Mouse (Mus musculus): ENCODE results near the gene Olfr221. TPM values are rescaled to one million over a fixed set of nuclear protein-coding genes. Genes with fewer than 3 reads are reported as not detected.

Gene Olfr221
- polyA plus RNA-seq, 1 experiment from 2014 or later, result not detected

DNA sequence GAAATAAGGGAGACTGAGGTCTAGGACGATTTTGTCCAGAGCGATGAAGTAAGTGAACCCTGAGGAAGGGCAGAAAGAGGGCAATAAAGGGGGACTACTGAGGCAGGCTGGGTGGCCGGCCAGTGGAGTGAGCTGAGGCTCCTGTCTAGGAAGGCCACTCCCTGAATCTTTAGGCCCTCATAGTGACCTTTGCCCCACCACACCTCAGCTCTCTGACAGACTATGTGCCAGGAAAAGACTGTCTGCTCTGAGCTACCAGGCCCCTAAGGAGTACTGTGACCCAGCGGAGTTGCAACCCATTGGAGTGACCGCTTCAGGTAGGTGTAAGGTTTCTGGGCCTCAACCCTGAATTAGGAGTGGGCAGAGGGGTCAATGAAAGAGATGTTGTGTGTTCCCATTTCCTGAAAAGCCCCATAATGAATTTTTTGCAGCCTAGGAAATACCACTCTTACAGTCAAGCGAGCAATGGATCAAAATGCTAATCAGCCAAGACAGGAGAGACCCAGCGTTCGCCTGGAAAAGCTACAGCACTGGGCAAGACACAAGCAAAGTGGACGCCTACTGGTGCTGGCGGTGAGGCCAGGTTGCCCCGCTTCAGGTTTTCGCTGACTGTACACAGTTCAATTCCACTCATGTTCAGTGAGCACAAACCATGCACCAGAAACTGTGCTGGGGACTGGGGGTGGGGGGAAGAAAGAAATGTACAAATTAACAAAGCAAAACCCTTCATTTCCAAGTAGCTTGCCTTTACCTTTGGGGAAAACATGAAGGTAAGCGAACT lies 25.4 kb downstream of the Olfr221 start:
- no peak for DNase-seq (ENCODE audit: low spot score)
- no peak overlapping the region for H3K27ac ChIP-seq
- H3K27me3 ChIP-seq (ENCODE audit: low read depth, poor library complexity, severe bottlenecking), result no peaks in the 10 kb centered on the region
- no peaks in the 10 kb centered on the region for H3K9me3 ChIP-seq (replicated peaks)
- peaks cover 11% of the 10 kb centered on the region for H3K36me3 ChIP-seq
- H3K4me3 ChIP-seq, result no peak overlapping the region
- WGBS, result 79% methylated on average over 13 of the region's 13 CpGs
- H3K4me1 ChIP-seq, result peaks cover 65% of the 10 kb centered on the region

- peak within 1 kb of the TSS; percentile 96 for H3K27ac ChIP-seq
- WGBS, result 49% methylated on average over 6 of the region's 6 CpGs
- H3K27me3 ChIP-seq (ENCODE audit: low read depth, poor library complexity, severe bottlenecking), result no peaks in the 10 kb centered on the region
- DNase-seq (ENCODE audit: low spot score), result no peak
- peaks cover 69% of the 10 kb centered on the region for H3K4me1 ChIP-seq
- H3K9me3 ChIP-seq (replicated peaks), result no peaks in the 10 kb centered on the region
- peak within 1 kb of the TSS; percentile 80 for H3K4me3 ChIP-seq
- H3K36me3 ChIP-seq, result peaks cover 11% of the 10 kb centered on the region
These were observed 26.7 kb downstream of the Olfr221 start, which contains the start of gene Tmem253 for GRCm38 (mm10) chr14:52015445-52016100. Gene Tmem253, plus strand, starts transcription at chr14:52015658.

GRCm38 (mm10) chr14:52014761-52015311 lies 27.4 kb downstream of the Olfr221 start:
- Histone ChIP-seq H3K9me3 (replicated peaks) (no peaks in the 10 kb centered on the region), H3K4me3 (peak overlapping the region; percentile 80), H3K4me1 (peaks cover 75% of the 10 kb centered on the region), H3K27ac (peak overlapping the region; percentile 96), H3K36me3 (peaks cover 11% of the 10 kb centered on the region), H3K27me3 (ENCODE audit: low read depth, poor library complexity, severe bottlenecking) (no peaks in the 10 kb centered on the region)
- WGBS, result 2% methylated on average over 27 of the region's 28 CpGs
- DNase-seq (ENCODE audit: low spot score), result peak; percentile 79

DNA sequence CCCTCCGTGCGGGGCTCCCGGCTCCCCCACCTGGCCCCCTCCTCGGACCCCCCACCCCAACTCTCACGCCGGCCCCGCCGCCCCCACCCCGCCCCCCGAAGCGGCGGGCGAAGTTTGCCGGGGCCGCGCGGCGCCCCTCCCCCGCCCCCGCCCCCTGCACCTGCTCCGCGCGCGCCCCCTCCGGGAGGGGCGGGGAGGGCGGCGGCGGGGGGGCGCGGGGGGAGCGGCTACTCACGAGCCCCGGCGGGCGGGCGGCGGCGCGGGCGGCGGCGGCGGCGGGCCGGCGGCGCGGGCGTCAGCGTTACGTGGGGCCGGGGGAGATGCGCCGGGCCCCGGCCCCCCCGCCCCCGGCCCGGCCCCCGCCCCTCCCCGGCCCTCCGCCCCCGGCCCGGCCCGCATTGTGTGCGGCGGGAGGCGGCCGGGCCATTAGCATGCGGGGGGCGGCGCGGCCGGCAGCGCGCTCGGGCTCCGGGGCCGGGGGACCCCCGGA lies 27.9 kb downstream of the Olfr221 start:
- WGBS, result 7% methylated on average over 9 of the region's 80 CpGs
- Histone ChIP-seq H3K4me3 (peak overlapping the region; percentile 80), H3K27ac (peak overlapping the region; percentile 96), H3K9me3 (replicated peaks) (no peaks in the 10 kb centered on the region), H3K4me1 (peaks cover 79% of the 10 kb centered on the region), H3K27me3 (ENCODE audit: low read depth, poor library complexity, severe bottlenecking) (no peaks in the 10 kb centered on the region), H3K36me3 (peaks cover 13% of the 10 kb centered on the region)
- DNase-seq (ENCODE audit: low spot score), result no peak

GRCm38 (mm10) chr14:52013771-52014219 lies 28.5 kb downstream of the Olfr221 start:
- Histone ChIP-seq H3K9me3 (replicated peaks) (no peaks in the 10 kb centered on the region), H3K27me3 (ENCODE audit: low read depth, poor library complexity, severe bottlenecking) (no peaks in the 10 kb centered on the region), H3K36me3 (peaks cover 18% of the 10 kb centered on the region), H3K27ac (peak overlapping the region; percentile 96), H3K4me1 (peaks cover 78% of the 10 kb centered on the region), H3K4me3 (peak overlapping the region; percentile 80)
- DNase-seq (ENCODE audit: low spot score), result peak; percentile 72
- 2% methylated on average over 16 of the region's 24 CpGs for WGBS

DNA sequence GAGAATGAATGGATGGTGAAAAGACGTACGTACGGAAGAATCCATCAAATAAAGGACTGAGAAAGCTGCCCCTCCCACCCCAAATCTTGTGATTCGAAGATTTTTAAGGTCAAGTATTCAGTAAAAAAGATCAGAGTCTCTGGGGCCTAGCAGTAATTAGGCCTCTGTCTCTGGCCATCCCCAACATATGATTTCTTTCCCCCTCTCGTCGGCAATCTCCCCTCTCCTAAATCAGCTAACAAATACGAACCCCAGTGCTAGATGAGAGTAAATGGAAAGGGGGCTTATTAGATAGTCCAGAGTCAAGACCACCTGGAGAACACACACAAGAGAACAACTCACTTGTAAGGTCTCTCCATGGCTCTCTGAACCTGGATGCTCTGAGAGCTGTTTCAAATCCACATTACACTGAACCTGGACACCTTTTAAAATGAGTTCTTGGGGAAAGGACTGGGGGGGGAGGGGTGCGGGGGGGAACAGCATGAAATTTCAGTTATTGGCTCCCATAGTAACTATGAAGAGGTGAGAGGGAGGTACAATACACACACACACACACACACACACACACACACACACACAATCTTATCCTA lies 29.1 kb downstream of the Olfr221 start:
- H3K4me3 ChIP-seq, result peak overlapping the region; percentile 80
- H3K4me1 ChIP-seq, result peaks cover 79% of the 10 kb centered on the region
- WGBS, result 69% methylated on average over 8 of the region's 8 CpGs
- no peaks in the 10 kb centered on the region for H3K9me3 ChIP-seq (replicated peaks)
- H3K27ac ChIP-seq, result peak overlapping the region; percentile 96
- H3K36me3 ChIP-seq, result peaks cover 20% of the 10 kb centered on the region
- DNase-seq (ENCODE audit: low spot score), result no peak
- no peaks in the 10 kb centered on the region for H3K27me3 ChIP-seq (ENCODE audit: low read depth, poor library complexity, severe bottlenecking)

DNA sequence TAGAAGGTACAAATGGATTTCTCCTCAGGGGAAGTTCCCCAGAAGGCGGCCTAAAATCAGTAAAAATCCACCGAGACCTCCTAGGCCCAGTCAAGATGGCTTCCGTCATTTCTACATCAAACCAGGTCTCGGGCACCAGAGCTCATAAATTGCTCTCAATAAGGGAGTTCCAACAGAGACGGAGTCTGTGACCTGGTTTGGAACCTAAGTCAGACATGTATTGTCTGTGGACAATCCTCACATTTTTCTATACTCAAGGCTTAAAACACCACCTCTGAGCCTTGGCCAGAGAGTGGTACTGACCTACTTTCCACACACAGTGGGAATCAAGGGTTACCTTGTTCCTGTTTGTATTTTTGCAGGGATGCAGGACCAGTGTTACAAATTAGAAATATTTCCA lies 29.7 kb downstream of the Olfr221 start:
- H3K27ac ChIP-seq, result 0 out of 2 replicates have a peak overlapping the region, but pooled peaks have one; percentile 30

GRCm38 (mm10) chr14:52012085-52012484 lies 30.2 kb downstream of the Olfr221 start:
- Histone ChIP-seq H3K36me3 (peaks cover 22% of the 10 kb centered on the region), H3K27ac (no peak overlapping the region), H3K9me3 (replicated peaks) (no peaks in the 10 kb centered on the region), H3K4me3 (no peak overlapping the region), H3K4me1 (peaks cover 79% of the 10 kb centered on the region), H3K27me3 (ENCODE audit: low read depth, poor library complexity, severe bottlenecking) (no peaks in the 10 kb centered on the region)
- 92% methylated on average over 4 of the region's 4 CpGs for WGBS
- DNase-seq (ENCODE audit: low spot score), result no peak

More for the DNA sequence above, 29.7 kb downstream of the Olfr221 start:
- Histone ChIP-seq H3K4me1 (peaks cover 79% of the 10 kb centered on the region), H3K36me3 (peaks cover 18% of the 10 kb centered on the region), H3K4me3 (peak overlapping the region; percentile 80; the same call in 1 of the 2 replicates), H3K9me3 (replicated peaks) (no peaks in the 10 kb centered on the region), H3K27me3 (ENCODE audit: low read depth, poor library complexity, severe bottlenecking) (no peaks in the 10 kb centered on the region)
- 82% methylated on average over 5 of the region's 5 CpGs for WGBS
- no peak for DNase-seq (ENCODE audit: low spot score)

DNA sequence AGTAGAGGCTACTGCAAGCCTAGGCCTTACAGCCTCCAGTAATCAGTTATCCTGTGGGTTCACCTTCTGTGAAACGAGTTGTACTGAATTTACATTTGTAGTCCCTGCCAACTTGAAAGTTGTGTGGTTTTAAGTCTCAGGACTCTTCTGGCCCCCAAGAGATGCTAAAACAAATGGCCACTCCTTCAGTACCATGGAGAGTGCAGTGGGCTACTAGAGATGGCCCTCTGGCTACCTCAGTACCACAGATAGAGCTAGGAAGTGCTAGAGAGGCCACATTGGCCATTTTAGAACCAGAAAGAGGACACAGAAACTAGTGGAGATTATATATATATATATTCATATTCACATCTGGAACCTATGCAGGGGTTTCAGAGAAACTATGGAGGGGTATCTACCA lies 30.6 kb downstream of the Olfr221 start:
- Histone ChIP-seq H3K27ac (0 out of 2 replicates have a peak overlapping the region, but pooled peaks have one; percentile 0), H3K27me3 (ENCODE audit: low read depth, poor library complexity, severe bottlenecking) (no peaks in the 10 kb centered on the region), H3K4me1 (peaks cover 75% of the 10 kb centered on the region), H3K9me3 (replicated peaks) (no peaks in the 10 kb centered on the region), H3K4me3 (no peak overlapping the region), H3K36me3 (peaks cover 26% of the 10 kb centered on the region)
- 69% methylated on average over 1 of the region's 1 CpGs for WGBS
- DNase-seq (ENCODE audit: low spot score), result no peak

DNA sequence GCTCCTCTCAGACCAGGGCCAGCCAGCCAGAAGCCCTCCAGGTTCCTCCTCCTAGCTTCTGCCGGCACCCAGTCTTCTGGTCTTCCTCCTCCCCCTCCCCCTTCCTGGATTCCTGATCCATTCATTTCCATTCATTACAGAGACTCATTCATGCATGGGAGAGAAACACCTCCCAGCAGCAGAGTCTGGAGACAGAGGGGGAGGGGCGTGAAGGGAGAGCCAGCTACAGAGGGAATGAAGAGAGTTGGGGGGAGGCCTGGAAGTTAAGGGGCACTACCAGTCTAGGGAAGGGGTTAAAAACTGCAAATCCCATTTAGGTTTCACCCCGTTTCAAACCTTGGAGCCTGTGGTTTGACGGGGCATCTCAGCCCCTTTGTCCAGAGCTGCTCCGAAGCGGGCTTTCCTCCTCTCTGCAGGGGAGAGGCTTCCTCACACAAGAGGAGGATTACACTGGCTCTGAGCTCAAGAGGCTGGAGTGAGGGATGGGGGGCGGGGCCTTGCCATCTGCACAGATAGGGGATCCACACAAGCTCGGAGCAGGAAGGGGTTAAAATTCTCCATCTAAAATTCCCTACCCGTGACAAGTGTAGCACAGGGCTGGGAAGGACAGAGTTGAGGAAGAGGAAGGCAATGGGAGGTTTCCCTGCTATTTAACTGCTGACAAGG lies 31.7 kb downstream of the Olfr221 start:
- H3K27me3 ChIP-seq (ENCODE audit: low read depth, poor library complexity, severe bottlenecking), result no peaks in the 10 kb centered on the region
- peaks cover 64% of the 10 kb centered on the region for H3K4me1 ChIP-seq
- 2% methylated on average over 9 of the region's 9 CpGs for WGBS
- no peak for DNase-seq (ENCODE audit: low spot score)
- peaks cover 36% of the 10 kb centered on the region for H3K36me3 ChIP-seq
- no peaks in the 10 kb centered on the region for H3K9me3 ChIP-seq (replicated peaks)
- H3K4me3 ChIP-seq, result peak overlapping the region; percentile 40
- peak overlapping the region; percentile 74 for H3K27ac ChIP-seq

DNA sequence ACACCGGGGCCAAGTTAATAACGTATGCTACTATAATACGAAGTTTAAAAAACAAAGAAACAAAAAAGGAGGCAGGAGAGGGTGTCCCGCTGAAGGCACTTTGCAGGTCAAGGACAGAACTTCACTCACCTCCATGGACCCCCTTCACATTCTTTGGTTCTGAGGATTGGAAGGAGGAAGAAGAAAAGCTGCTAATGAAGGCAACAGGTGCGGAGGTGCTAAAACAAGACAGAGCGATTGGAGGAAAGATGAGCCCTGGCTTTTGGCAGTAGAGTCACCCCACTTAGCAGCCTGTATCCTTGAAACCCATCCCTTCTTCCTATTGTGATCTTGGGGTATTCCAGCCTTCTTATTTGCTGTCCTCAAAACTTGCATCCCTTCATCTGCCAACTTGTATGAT lies 32.4 kb downstream of the Olfr221 start:
- Histone ChIP-seq H3K36me3 (peaks cover 43% of the 10 kb centered on the region), H3K27me3 (ENCODE audit: low read depth, poor library complexity, severe bottlenecking) (no peaks in the 10 kb centered on the region), H3K4me1 (peaks cover 57% of the 10 kb centered on the region), H3K4me3 (no peak overlapping the region), H3K27ac (peak overlapping the region; percentile 74; the same call in 1 of the 2 replicates), H3K9me3 (replicated peaks) (no peaks in the 10 kb centered on the region)
- whole genome bisulfite sequencing, result 59% methylated on average over 6 of the region's 6 CpGs
- DNase-seq (ENCODE audit: low spot score), result no peak

DNA sequence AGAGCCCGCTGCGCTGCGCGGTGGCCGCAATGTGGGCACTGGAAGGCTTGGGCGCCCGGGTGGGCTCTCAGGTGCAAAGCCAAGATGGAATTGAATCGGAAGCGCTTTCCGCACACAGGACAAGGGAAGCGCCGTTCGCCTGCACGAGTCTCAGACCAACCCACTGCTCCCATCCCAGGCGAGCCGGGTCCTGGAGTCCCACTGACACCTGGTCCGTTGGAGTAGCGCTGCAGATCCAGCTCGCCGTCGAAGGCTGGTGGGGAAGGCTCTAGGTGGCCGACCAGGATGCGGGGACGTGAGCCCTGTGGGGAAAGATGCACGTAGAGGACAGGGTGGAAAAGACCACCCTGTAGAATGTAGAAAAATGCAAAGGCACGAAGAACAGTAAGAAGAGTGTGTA lies 32.9 kb downstream of the Olfr221 start:
- Histone ChIP-seq H3K27ac (peak overlapping the region; percentile 71), H3K9me3 (replicated peaks) (no peaks in the 10 kb centered on the region), H3K36me3 (peaks cover 48% of the 10 kb centered on the region), H3K4me1 (peaks cover 57% of the 10 kb centered on the region), H3K27me3 (ENCODE audit: low read depth, poor library complexity, severe bottlenecking) (no peaks in the 10 kb centered on the region), H3K4me3 (peak overlapping the region; percentile 34)
- no peak for DNase-seq (ENCODE audit: low spot score)
- WGBS, result 52% methylated on average over 26 of the region's 26 CpGs

All from limb, embryonic 10.5 days (tissue).